ENCODE assay signal across 8 mouse cellular contexts in genomic region chr12:111809762-111810161, GRCm38 (mm10). TPM values are rescaled to one million over a fixed set of nuclear protein-coding genes. Genes with fewer than 3 reads are reported as not detected.
A peak's percentile ranks its signal among the peaks of the same experiment; 100 is the strongest.
DNase-seq lines count a peak whose midpoint lies in the region; ATAC-seq lines count a peak whose summit lies in the region.

No protein-coding gene starts in this region.

- peaks cover 11% of the 10 kb centered on the region for H3K4me1 ChIP-seq in hindbrain, embryonic 14.5 days (replicated peaks; ENCODE audit: control insufficient read depth, insufficient read depth, low read length)

- no peak for ATAC-seq in hindbrain, embryonic 14.5 days (ENCODE audit: low FRiP score)
- ATAC-seq in megakaryocyte, adult 5-6 weeks (ENCODE audit: poor library complexity, severe bottlenecking) = peak; percentile 51

- H3K36me3 ChIP-seq in hindbrain, embryonic 14.5 days (replicated peaks; ENCODE audit: control insufficient read depth, insufficient read depth) = peaks cover 41% of the 10 kb centered on the region

- no peaks in the 10 kb centered on the region for H3K27me3 ChIP-seq in hindbrain, embryonic 14.5 days (ENCODE audit: control insufficient read depth, insufficient read depth, low read length)

- H3K4me3 ChIP-seq in hindbrain, embryonic 14.5 days (replicated peaks; ENCODE audit: low read length) = no peak overlapping the region

- 0% methylated on average over 9 of the region's 9 CpGs for WGBS in hindbrain, embryonic 14.5 days

- no peak overlapping the region; the same call in 1 of the 2 replicates for H3K9ac ChIP-seq in hindbrain, embryonic 14.5 days

- peak; percentile 87 for DNase-seq in ZHBTc4 (ENCODE audit: low read depth, low spot score)
- peak; percentile 44 to 82 for DNase-seq in cerebellum, postnatal 4 days (ENCODE audit: low spot score in 2 of 2)
- DNase-seq in gastrocnemius, adult 18-20 months (ENCODE audit: low spot score) = peak; percentile 82
- DNase-seq in hindbrain, embryonic 14.5 days (ENCODE audit: low spot score) = peak; percentile 49
- peak; percentile 53 to 68 for DNase-seq in left cerebral cortex, adult 18-20 months (ENCODE audit: low spot score in 2 of 2)
- DNase-seq in right cerebral cortex, adult 18-20 months = peak; percentile 71
- peak; percentile 85 for DNase-seq in urinary bladder, postnatal 14 days (ENCODE audit: low spot score)

- 0 out of 2 replicates have a peak overlapping the region, but pooled peaks have one; percentile 39 for H3K27ac ChIP-seq in hindbrain, embryonic 14.5 days

- no peaks in the 10 kb centered on the region for H3K9me3 ChIP-seq in hindbrain, embryonic 14.5 days (ENCODE audit: control insufficient read depth, low read length)

- no peak overlapping the region for H3K4me2 ChIP-seq in hindbrain, embryonic 14.5 days (replicated peaks)

RNA-seq across cellular contexts. Expression of gene Xrcc3, which starts 3.9 kb away (rescaled TPM):
- total RNA-seq in gastrocnemius, adult 18-20 months (2021) = under 1 TPM; 0.31 to 0.32 TPM
- polyA plus RNA-seq in hindbrain, embryonic 14.5 days (2014; fragmentation: Nextera tagmentation; extraction: Ambion mirVana) = 2.6 and 3.1 TPM in 2 replicates
- 1 to 10 TPM; 3.6 to 4.9 TPM for total RNA-seq in left cerebral cortex, adult 18-20 months (2021)
- total RNA-seq in megakaryocyte, adult 5-6 weeks (2015) = 3.7 and 4.6 TPM in 2 replicates
- 3.2 and 3.3 TPM in 2 replicates for total RNA-seq in megakaryocyte, adult 5-6 weeks (2017)

RNA-seq across cellular contexts. Expression of gene Zfyve21, which starts 4.2 kb away (rescaled TPM):
- 10 to 100 TPM; 13.6 to 15.8 TPM for total RNA-seq in gastrocnemius, adult 18-20 months (2021)
- 36.7 and 40.1 TPM in 2 replicates for polyA plus RNA-seq in hindbrain, embryonic 14.5 days (2014; fragmentation: Nextera tagmentation; extraction: Ambion mirVana)
- total RNA-seq in left cerebral cortex, adult 18-20 months (2021) = 10 to 100 TPM; 20.7 to 21.1 TPM
- total RNA-seq in megakaryocyte, adult 5-6 weeks (2015) = 10.5 and 14.8 TPM in 2 replicates
- 7.4 and 11.0 TPM in 2 replicates for total RNA-seq in megakaryocyte, adult 5-6 weeks (2017)

RNA-seq across cellular contexts. Expression of gene Klc1, which starts 51.1 kb away (rescaled TPM):
- 10 to 100 TPM; 59.1 to 60.1 TPM for total RNA-seq in gastrocnemius, adult 18-20 months (2021)
- 586 and 635 TPM in 2 replicates for polyA plus RNA-seq in hindbrain, embryonic 14.5 days (2014; fragmentation: Nextera tagmentation; extraction: Ambion mirVana)
- total RNA-seq in left cerebral cortex, adult 18-20 months (2021) = 100 to 1,000 TPM; 794 to 814 TPM
- total RNA-seq in megakaryocyte, adult 5-6 weeks (2015) = 36.3 and 36.7 TPM in 2 replicates
- total RNA-seq in megakaryocyte, adult 5-6 weeks (2017) = 72.7 and 83.1 TPM in 2 replicates

Comparison
In these comparisons a context has a peak if more than half of its experiments do, and no peak if none do; other contexts are left out.
1. RNA of gene Klc1, which starts 51.1 kb away (total RNA-seq): 794 to 814 TPM in left cerebral cortex, adult 18-20 months; 36.3 to 83.1 TPM in megakaryocyte, adult 5-6 weeks and 59.1 to 60.1 TPM in gastrocnemius, adult 18-20 months; every median in the first group is over 4 times any median in the second.
2. Peak in every context shown above with its lines, with median percentiles within 50 percentile points of each other: DNase-seq.